Mouse (Mus musculus): ENCODE data around the gene Cntd1. TPM values are rescaled to one million over a fixed set of nuclear protein-coding genes. Genes with fewer than 3 reads are reported as not detected.

Cntd1 gene
- total RNA-seq, 2 experiments from 2014 or later = 2.1 to 3.7 TPM

DNA sequence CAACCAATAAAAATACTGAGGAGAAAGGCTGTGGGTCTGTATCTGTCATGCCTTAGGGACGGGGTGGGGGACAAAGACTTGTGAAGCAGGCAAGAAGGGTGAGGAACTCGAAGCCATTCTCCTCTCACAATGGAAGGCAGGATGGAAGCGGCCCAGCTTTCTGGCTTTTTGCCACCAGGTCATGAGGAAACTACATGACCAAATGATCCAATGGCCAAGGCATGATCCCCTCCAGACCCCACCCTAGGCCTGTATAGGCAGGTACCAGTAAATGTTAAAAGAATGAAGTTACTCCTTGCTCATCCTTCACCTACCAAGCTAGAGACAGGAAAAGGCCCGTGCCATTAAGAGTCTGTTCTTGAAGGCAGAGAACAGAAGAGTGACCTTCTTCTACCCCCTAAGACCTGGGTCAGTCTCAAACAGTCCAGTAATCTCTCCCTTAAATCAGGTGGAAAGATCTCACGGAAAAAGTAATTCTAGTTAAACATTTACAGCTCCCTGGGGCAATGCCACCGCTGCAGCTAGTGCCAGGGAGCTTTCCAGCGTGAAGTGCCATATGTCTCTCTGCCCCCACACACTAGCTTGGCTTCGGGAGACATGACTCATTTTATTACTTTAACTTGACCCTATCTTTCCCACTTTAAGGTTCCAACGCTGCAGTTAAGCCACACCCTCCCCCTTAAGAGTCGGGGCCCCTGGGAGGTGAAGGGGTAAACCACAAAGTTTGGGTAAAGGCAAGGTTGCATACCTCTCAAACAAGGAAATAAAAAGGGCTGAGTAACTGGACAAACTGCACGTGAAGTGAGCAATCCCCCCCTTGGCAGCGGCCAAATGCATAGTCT is 1.2 kb upstream of the Cntd1 start:
- no peak for ATAC-seq (replicated peaks; ENCODE audit: low FRiP score, low TSS enrichment, poor library complexity, severe bottlenecking)

DNA sequence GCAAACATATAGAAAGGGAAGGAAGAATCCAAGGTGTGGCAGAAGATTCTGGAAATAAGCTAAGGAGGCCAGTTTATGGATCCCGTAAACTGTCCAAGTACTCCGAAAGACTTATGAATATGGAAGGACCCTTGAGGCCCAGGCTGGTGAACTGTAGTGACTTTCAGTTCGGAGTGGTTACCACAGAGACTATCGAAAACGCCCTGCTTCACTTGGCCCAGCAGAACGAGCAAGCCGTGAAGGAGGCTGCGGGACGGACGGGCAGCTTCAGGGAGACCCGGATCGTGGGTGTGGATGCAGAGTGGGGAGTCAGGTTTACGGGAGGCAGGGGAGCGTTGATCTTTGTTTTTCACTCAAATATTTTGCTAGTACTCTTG is 369 bp downstream of the Cntd1 start:
- 0 out of 2 replicates have a peak, but pooled peaks have one; percentile 23 for ATAC-seq (replicated peaks; ENCODE audit: low FRiP score, low TSS enrichment, poor library complexity, severe bottlenecking)

DNA sequence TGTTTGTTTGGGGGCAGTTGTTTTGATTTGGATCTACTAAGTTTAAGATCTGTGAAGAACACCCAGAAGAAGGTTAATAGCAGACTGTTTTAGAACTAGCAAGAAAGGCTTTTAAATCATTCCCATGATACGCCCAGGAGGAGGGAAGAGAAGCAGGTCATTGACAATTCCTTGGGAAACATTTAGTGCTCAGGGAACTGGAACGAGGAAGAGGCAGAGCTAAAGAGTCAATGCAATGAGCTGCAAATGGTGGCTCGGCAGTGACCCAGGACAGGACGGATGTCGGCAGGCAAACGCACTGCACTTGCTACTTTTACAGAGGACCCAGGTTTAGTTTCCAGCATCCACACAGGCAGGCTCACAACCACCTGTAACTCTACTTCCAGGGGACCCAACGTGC is 2.0 kb downstream of the Cntd1 start:
- ATAC-seq (replicated peaks; ENCODE audit: low FRiP score, low TSS enrichment, poor library complexity, severe bottlenecking) = no peak

DNA sequence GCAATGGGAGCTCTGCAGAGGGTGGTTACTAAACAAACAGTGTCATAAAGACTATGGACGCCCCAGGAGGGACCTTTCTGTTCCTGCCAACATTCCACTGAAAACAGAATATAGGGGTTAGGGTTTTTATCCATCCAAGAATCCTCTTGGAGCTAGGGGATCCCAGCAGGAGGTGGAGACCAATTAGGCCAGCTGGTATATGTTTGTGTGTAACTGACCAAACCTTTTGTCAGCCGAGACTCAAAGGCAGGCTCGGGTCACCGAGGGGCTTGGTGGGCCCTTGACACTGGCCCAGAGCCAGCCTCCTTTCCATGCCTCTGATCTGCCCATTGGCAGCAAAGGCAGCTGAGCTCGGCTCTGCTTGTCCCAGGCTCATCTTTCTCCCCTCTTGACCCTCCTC is 4.1 kb downstream of the Cntd1 start:
- no peak for ATAC-seq (replicated peaks; ENCODE audit: low FRiP score, low TSS enrichment, poor library complexity, severe bottlenecking)

DNA sequence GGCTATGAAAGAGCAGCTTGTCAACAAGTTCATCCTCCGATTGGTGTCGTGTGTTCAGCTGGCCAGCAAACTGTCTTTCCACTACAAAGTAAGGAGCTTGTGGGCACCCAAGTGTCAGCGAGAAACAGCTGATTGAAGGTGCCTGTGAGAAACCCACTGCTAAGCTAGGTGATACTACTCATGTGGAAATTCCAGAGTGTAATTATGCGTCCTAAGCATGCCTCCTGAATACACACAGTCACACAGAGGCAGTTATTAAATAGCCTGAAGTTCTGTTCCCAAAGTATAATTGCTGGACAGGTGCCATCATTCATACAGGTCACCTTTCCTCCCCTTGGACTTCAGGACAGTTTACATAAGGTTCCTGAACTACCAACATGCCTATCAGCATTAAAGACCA is 5.0 kb downstream of the Cntd1 start:
- no peak for ATAC-seq (replicated peaks; ENCODE audit: low FRiP score, low TSS enrichment, poor library complexity, severe bottlenecking)

DNA sequence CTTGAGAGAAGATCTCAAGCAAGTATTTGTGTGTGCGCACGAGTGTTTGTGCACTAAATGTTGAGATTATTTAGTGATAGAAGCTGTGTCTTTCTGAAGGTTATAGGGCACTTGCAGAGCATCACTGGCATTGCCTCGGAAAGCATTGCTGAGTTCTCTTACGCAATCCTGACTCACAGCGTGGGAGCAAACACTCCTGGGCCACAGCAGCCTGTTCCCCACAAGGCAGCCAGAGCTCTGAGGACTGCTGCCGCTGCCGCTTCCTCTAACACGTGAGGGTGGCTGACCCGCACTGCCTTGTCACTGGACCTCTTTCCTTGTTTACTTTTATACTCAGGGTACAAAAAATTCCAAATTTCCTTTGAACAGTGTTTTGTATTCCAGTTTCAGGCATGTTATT is 8.5 kb downstream of the Cntd1 start:
- no peak for ATAC-seq (replicated peaks; ENCODE audit: low FRiP score, low TSS enrichment, poor library complexity, severe bottlenecking)

DNA sequence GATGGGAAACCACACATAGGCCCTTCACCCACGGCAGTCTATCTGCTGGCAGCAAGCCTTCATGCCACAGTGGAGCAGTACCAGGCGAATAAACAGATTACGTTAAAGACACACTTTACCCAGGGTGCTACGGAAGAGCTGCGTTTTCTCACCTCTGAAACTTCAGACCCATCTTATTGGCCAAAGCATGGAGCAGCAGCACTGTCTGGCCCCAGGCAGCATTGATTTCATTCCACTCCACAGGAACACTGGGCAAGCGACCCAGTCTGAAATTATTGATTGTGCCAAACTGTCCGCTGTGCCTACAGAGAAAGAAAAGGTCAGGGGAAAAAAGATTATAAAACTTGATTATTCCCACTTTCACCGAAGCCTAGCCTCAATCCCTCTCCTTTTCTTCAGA is 12.4 kb downstream of the Cntd1 start:
- no peak for ATAC-seq (replicated peaks; ENCODE audit: low FRiP score, low TSS enrichment, poor library complexity, severe bottlenecking)

DNA sequence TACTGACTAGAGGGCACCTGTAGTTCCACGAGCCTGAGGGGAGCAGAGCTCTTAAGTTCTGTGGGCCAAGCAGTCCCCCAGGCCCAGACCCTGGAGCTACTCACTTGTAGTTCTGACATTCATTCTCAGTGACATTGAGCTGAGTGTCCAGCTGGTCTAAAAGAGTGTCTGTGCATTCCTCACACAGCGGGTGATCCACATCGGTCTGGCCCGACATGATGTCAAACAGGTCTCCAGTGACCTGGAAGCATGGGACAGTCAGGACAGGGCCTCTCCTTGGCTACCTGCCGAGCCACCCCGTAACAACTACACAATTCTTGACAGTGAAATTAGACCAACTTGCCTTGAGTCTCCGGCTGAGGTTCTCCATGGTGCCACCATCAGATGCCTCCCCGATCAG is 16.4 kb downstream of the Cntd1 start:
- no peak for ATAC-seq (replicated peaks; ENCODE audit: low FRiP score, low TSS enrichment, poor library complexity, severe bottlenecking)

DNA sequence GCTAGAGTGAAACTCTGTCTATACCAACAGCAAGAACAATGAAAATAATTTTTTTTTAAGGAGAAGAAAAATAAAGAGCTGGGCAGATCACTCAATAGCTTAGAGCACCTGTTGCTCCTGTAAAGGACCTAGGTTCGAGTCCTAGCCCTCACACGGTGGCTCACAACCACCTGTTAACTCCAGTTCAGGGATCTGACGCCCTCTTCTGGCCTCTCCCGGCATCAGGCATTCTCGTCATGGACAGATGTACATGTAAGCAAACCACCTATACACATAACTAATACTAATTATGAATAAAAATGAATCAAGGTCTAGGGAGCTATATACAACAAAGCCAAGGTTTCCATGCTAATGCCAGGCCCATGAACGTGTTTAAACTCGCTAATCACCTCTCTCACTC is 22.1 kb downstream of the Cntd1 start:
- no peak for ATAC-seq (replicated peaks; ENCODE audit: low FRiP score, low TSS enrichment, poor library complexity, severe bottlenecking)

DNA sequence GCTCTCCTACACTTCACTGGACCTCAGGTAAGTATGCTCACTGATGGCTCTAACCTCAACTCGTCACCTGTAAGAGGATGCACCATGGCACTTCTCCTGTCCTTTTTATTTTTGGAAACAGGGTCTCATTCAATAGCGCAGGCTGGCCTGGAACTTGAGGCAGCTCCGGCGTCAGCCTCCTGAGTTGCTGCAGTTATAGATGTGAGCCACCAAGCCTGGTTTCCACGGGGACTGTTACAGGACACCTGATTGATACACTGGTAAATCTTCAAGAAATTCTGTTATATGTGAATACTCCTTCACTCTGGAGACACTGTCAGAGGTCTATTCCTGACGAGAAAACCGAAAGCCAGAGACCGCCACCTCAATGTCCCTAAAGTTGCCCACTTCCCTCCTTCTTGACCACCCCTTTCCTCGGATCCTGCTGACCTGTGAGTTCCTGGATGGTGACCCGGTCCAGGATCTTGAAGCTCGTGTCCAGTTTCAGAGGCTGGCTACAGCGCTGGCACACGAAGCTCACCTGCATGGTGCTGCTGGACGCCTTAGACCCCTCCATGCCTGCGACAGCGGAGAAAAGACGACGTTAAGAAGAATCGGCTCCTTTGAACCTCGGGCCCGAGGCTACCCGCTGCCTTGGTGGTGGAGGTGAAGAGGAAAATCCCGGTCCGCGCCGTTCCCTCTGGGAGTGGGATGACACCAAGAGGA is 22.6 kb downstream of the Cntd1 start:
- peak; percentile 54 for ATAC-seq (replicated peaks; ENCODE audit: low FRiP score, low TSS enrichment, poor library complexity, severe bottlenecking)

DNA sequence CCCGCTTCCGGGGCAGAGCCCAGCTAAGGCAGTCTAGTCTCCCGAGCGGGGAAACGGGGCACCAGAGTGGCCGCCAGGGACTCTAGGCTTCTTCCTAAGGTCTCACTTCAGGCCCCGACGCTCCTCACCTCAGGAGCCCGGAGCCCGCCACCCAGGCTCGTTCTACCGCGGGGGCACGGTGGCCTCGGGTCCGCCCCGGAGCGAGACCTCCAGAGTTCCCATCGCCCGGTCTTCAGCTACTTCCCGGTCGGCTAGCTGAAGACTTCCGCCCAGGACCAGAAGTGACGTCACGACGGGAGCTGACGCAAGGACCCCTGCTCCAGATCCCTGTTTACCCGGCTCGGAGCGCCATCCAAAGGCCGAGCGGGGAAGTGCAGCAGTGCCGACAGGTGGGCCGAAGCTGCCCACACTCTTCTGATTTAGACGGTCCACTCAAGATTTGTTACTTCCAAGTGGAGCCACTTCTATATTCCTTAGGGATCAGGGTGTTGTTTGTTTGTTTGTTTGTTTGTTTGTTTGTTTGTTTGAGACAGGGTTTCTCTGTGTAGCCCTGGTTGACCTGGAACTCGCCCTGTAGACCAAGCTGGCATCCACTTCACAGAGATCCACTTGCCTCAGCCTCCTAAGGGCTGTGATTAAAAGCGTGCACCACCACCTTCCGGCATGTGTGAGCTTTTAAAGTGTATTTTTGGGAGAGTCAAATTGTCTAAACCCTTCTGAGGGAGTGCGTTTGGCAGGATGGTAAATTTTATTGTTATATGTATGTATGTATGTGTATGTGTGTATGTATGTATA is 23.4 kb downstream of the Cntd1 start, which contains the start of gene Becn1:
Becn1 (minus strand) TSS at position 283 of the 795 bp plus-strand sequence.
- peak; percentile 96 for ATAC-seq (replicated peaks; ENCODE audit: low FRiP score, low TSS enrichment, poor library complexity, severe bottlenecking)

DNA sequence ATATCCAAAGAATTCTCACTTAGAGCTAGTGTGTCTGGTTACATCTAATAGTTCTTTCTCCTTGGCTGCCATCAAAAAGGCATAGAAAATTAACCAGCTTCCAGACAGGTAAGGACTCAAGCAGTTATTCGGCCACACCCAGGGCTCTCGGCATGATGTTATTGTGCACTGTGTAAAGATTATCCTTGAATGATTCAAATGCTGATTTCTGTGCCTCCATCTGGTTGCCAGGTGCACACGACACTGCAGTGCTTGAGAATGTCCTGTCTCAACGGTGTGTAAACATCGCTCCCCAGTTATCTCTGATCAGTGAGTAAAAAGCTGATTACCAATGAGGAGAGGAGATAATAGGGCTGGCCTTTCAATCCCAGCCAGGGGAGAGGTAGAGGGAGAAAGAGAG is 28.9 kb downstream of the Cntd1 start:
- ATAC-seq (replicated peaks; ENCODE audit: low FRiP score, low TSS enrichment, poor library complexity, severe bottlenecking) = 0 out of 2 replicates have a peak, but pooled peaks have one; percentile 34

DNA sequence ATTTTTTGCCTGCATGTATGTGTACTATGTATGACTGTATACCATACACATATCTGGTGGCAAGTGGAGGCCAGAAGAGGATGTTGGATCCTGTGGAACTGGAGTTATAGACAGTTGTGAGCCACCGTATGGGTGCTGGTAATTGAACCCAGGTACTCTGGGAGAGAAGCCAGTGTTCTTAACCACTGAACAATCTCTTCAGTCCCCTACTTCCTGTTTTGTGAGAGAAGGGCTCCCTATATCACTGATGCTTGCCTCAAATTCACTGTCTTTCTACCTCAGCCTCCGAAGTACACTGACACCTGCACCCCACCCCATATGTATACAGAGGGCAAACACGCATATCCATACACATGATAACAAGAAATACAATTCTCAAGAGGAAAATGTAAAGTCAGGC is 32.3 kb downstream of the Cntd1 start:
- ATAC-seq (replicated peaks; ENCODE audit: low FRiP score, low TSS enrichment, poor library complexity, severe bottlenecking) = no peak

DNA sequence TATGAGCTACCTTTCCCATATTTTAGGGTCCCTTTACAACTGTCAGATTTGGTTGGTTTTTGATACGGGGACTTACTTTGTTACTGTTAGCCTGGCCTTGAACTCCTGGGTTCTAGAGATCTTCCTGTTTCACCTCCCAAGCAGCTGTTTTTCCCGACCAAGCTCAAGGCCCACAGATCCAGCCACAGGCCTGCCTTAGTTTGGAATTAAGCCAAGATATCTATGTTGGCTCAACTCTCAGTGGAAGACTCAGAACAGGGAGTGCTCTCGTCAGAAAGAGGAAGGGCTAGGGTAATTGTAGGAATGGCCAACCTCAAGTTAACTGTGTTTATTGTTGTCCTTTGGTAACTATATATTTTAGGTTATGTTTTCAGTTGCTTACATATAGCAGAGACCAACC is 33.3 kb downstream of the Cntd1 start:
- no peak for ATAC-seq (replicated peaks; ENCODE audit: low FRiP score, low TSS enrichment, poor library complexity, severe bottlenecking)

DNA sequence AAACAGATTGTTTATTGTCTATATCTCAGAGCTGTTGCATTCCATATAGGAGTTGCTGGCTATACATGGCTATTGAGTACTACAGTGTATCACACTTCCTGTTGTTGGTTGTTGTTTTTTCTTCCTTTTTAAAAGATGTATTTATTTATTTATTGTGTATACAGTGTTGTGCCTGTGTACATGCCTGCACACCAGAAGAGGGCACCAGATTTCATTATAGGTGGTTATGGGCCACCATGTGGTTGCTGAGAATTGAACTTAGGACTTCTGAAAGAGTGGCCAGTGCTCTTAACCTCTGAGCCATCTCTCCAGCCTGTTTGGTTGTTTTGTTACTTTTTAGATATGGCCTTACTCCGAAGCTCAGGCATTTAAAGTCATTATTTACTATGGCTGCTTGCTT is 35.8 kb downstream of the Cntd1 start:
- no peak for ATAC-seq (replicated peaks; ENCODE audit: low FRiP score, low TSS enrichment, poor library complexity, severe bottlenecking)

DNA sequence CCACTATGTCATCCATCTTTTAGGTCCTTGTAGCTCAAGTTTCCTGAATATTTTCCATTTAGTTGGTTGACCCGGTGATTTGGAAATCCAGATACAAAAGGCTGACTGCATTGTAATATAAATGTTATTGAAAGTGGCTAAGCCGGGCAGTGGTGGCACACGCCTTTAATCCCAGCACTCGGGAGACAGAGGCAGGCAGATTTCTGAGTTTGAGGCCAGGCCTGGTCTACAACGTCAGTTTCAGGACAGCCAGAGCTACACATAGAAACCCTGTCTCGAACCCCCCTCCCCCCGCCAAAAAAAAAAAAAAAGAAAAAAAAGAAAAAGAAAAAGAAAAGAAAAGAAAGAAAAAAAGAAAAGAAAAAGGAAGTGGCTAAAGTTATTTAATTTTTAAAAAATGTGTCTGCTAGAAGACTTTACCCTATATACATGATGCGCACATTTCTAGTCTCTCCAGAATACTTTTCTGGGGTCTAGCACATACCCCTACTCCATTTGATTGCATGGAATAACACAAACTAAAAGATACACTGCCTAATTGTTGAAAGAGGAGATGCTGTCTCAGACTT is 36.4 kb downstream of the Cntd1 start:
- no peak for ATAC-seq (replicated peaks; ENCODE audit: low FRiP score, low TSS enrichment, poor library complexity, severe bottlenecking)

DNA sequence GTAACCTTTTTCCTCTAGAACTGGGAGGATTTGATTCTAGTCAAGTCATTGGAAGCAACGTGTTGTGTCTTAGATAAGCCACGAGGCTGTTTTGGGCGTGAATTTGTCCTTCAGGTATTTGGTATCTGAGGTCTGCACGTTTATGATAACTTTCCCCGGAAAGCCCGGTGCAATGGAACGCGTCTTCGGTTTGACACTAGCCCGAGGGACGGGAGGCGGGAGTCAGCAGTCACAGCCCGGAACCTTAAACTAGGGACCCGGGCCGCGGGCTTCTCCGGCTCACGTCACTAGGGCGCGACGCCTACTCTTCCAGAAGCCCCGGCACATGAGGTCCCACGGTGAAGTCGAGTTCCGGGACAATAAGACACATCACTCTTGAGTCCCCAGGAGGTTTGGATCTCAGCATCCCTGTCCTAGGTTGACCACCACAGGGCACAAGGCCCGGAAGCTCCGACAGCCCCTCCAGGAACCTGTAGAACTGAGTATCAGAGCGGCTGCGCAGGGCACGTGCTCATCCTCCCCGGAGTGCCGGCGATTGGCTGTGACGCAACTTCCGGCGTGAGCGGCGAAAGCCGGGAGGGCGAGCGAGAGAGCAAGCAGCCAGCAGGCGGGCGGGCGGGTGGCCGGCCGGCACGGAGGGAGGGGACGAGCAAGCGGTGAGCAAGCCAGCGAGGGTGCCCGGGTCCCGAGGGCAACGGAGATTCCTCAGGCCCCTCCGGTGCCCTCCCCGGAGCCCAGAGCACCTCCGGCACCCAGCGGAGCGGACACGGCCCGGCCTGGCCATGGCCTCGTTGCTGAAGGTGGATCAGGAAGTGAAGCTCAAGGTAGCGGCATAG is 37.1 kb downstream of the Cntd1 start, which contains the start of gene Psme3:
Psme3 (plus strand) TSS at position 549 of the 836 bp plus-strand sequence.
- ATAC-seq (replicated peaks; ENCODE audit: low FRiP score, low TSS enrichment, poor library complexity, severe bottlenecking) = peak; percentile 90

DNA sequence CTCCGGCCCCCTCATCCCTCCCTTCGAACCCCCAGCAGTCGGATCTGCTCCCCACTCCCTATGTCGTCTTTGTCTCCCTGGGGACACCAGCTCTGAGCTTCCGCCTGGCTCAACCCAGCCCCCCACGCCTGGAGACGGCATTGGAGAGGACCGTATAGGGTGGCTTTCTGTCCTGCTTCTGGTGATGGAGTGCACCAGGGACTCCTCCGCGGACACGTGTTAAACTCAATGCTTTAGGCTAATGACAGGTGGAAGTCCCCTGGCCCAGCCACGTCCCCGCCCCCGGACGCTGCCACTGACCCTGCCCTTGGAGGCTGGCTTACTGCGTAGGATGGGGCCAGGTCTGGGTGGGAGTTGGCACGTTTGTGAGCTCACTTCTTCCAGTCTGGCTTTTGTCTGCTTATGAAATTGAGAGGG is 37.7 kb downstream of the Cntd1 start:
- peak; percentile 32 for ATAC-seq (replicated peaks; ENCODE audit: low FRiP score, low TSS enrichment, poor library complexity, severe bottlenecking)

DNA sequence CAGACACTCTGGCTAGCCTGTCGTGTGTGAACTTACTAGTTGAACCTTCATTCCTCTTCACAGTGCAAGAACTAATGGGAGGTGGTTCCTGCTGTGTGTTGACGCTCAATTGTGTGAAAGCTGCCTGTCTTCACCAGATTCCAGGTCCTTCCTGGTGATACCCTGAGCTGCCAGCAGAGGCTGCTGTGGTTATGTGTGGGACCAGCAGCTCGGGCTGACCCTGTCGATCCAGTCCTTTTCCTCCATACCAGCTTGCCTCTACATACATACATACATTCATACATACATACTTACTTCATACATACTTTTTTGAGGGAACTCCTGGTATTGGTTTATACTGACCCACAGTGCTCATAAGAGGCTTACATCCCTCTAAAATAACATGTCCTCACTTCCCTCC is 44.8 kb downstream of the Cntd1 start:
- ATAC-seq (replicated peaks; ENCODE audit: low FRiP score, low TSS enrichment, poor library complexity, severe bottlenecking) = peak; percentile 61
